Mouse (Mus musculus) 3134 (cell line): ENCODE measurements around the gene Cradd.

ENCODE experiments used
- DNase-seq: peaks from one replicate; pipeline ENCODE4 v3.0.0-alpha.2; 2011; ENCODE audit warnings: low spot score; ENCODE audit not compliant: insufficient read length; ENCODE audit errors: extremely low read depth

The Cradd gene

GRCm38 (mm10) chr10:95143446-95144114, 180.4 kb downstream of the Cradd start:
- DNase-seq, result no peak

GRCm38 (mm10) chr10:95142844-95143435, 181.0 kb downstream of the Cradd start:
- DNase-seq, result no peak

- DNase-seq, result no peak
These were observed 182.9 kb downstream of the Cradd start for GRCm38 (mm10) chr10:95141075-95141474.

GRCm38 (mm10) chr10:95140191-95140590, 183.7 kb downstream of the Cradd start:
- no peak for DNase-seq

- DNase-seq, result no peak
These were observed 184.3 kb downstream of the Cradd start for GRCm38 (mm10) chr10:95139645-95140044.

- no peak for DNase-seq
These were observed 190.9 kb downstream of the Cradd start for GRCm38 (mm10) chr10:95133057-95133456.
